Mouse (Mus musculus): Measurements from ENCODE around the gene Bcas3. TPM values are rescaled to one million over a fixed set of nuclear protein-coding genes. Genes with fewer than 3 reads are reported as not detected.

Gene Bcas3
- polyA plus RNA-seq, 1 experiment from 2014 or later, result 16.7 TPM

- Histone ChIP-seq H3K9me3 (no peaks in the 10 kb centered on the region), H3K4me1 (peaks cover 3% of the 10 kb centered on the region; the same call in 1 of the 2 replicates), H3K27ac (no peak overlapping the region), H3K4me3 (replicated peaks) (no peak overlapping the region), H3K27me3 (replicated peaks) (no peaks in the 10 kb centered on the region), H3K36me3 (no peaks in the 10 kb centered on the region), H3K4me2 (no peak overlapping the region), H3K9ac (no peak overlapping the region)
- no peak for ATAC-seq (ENCODE audit: insufficient read depth, low FRiP score, low read depth)
- 67% methylated on average over 4 of the region's 4 CpGs for WGBS
Measured at GRCm38 (mm10) chr11:85657471-85657870, 304.5 kb downstream of the Bcas3 start.

- ATAC-seq (ENCODE audit: insufficient read depth, low FRiP score, low read depth), result no peak
- no peak overlapping the region for H3K27ac ChIP-seq
- H3K4me3 ChIP-seq (replicated peaks), result no peak overlapping the region
- H3K9ac ChIP-seq, result no peak overlapping the region
- H3K27me3 ChIP-seq (replicated peaks), result no peaks in the 10 kb centered on the region
- peaks cover 3% of the 10 kb centered on the region; the same call in 1 of the 2 replicates for H3K4me1 ChIP-seq
- no peaks in the 10 kb centered on the region for H3K9me3 ChIP-seq
- no peaks in the 10 kb centered on the region for H3K36me3 ChIP-seq
- WGBS, result 81% methylated on average over 4 of the region's 4 CpGs
- no peak overlapping the region for H3K4me2 ChIP-seq
Measured at GRCm38 (mm10) chr11:85660304-85660703, 307.3 kb downstream of the Bcas3 start.

- Histone ChIP-seq H3K4me1 (peaks cover 12% of the 10 kb centered on the region), H3K4me2 (peak overlapping the region; percentile 41), H3K9ac (no peak overlapping the region), H3K4me3 (replicated peaks) (no peak overlapping the region), H3K36me3 (no peaks in the 10 kb centered on the region), H3K27me3 (replicated peaks) (no peaks in the 10 kb centered on the region), H3K9me3 (no peaks in the 10 kb centered on the region), H3K27ac (peak overlapping the region; percentile 68)
- ATAC-seq (ENCODE audit: insufficient read depth, low FRiP score, low read depth), result no peak
- 29% methylated on average over 7 of the region's 7 CpGs for WGBS
Measured at GRCm38 (mm10) chr11:85667176-85667575, 314.2 kb downstream of the Bcas3 start.

- 29% methylated on average over 9 of the region's 9 CpGs for WGBS
- 0 out of 2 replicates have a peak overlapping the region, but pooled peaks have one; percentile 8 for H3K4me3 ChIP-seq (replicated peaks)
- peaks cover 12% of the 10 kb centered on the region for H3K4me1 ChIP-seq
- H3K27me3 ChIP-seq (replicated peaks), result no peaks in the 10 kb centered on the region
- H3K9me3 ChIP-seq, result no peaks in the 10 kb centered on the region
- no peaks in the 10 kb centered on the region for H3K36me3 ChIP-seq
- H3K27ac ChIP-seq, result peak overlapping the region; percentile 68
- ATAC-seq (ENCODE audit: insufficient read depth, low FRiP score, low read depth), result no peak; the same call in 1 of the 2 replicates
- peak overlapping the region; percentile 41 for H3K4me2 ChIP-seq
- no peak overlapping the region for H3K9ac ChIP-seq
Measured at GRCm38 (mm10) chr11:85667741-85668140, 314.8 kb downstream of the Bcas3 start.

GRCm38 (mm10) chr11:85672881-85673475 is 320.0 kb downstream of the Bcas3 start:
- no peak overlapping the region for H3K27ac ChIP-seq
- WGBS, result 67% methylated on average over 10 of the region's 10 CpGs
- H3K4me2 ChIP-seq, result no peak overlapping the region

GRCm38 (mm10) chr11:85675244-85675643 is 322.3 kb downstream of the Bcas3 start:
- Histone ChIP-seq H3K4me2 (no peak overlapping the region), H3K9ac (no peak overlapping the region), H3K4me3 (replicated peaks) (no peak overlapping the region), H3K27ac (peak overlapping the region; percentile 57), H3K36me3 (no peaks in the 10 kb centered on the region), H3K4me1 (0 out of 2 replicates have a peak, but pooled peaks cover 4% of the 10 kb centered on the region), H3K9me3 (no peaks in the 10 kb centered on the region), H3K27me3 (replicated peaks) (no peaks in the 10 kb centered on the region)
- WGBS, result 39% methylated on average over 4 of the region's 4 CpGs
- ATAC-seq (ENCODE audit: insufficient read depth, low FRiP score, low read depth), result no peak

More at GRCm38 (mm10) chr11:85672881-85673475, 320.0 kb downstream of the Bcas3 start:
- Histone ChIP-seq H3K4me1 (peaks cover 13% of the 10 kb centered on the region), H3K27me3 (replicated peaks) (no peaks in the 10 kb centered on the region), H3K9ac (no peak overlapping the region), H3K4me3 (replicated peaks) (no peak overlapping the region), H3K36me3 (no peaks in the 10 kb centered on the region), H3K9me3 (no peaks in the 10 kb centered on the region)
- no peak for ATAC-seq (ENCODE audit: insufficient read depth, low FRiP score, low read depth)

GRCm38 (mm10) chr11:85676357-85677004 is 323.5 kb downstream of the Bcas3 start:
- Histone ChIP-seq H3K36me3 (no peaks in the 10 kb centered on the region), H3K4me1 (0 out of 2 replicates have a peak, but pooled peaks cover 4% of the 10 kb centered on the region), H3K9ac (no peak overlapping the region), H3K27me3 (replicated peaks) (no peaks in the 10 kb centered on the region), H3K4me3 (replicated peaks) (no peak overlapping the region), H3K4me2 (no peak overlapping the region), H3K27ac (peak overlapping the region; percentile 49; the same call in 1 of the 2 replicates), H3K9me3 (no peaks in the 10 kb centered on the region)
- ATAC-seq (ENCODE audit: insufficient read depth, low FRiP score, low read depth), result no peak
- 41% methylated on average over 10 of the region's 10 CpGs for WGBS

- Histone ChIP-seq H3K4me2 (no peak overlapping the region), H3K27me3 (replicated peaks) (no peaks in the 10 kb centered on the region), H3K9ac (no peak overlapping the region), H3K27ac (no peak overlapping the region; the same call in 1 of the 2 replicates), H3K36me3 (no peaks in the 10 kb centered on the region), H3K4me3 (replicated peaks) (no peak overlapping the region), H3K9me3 (no peaks in the 10 kb centered on the region), H3K4me1 (0 out of 2 replicates have a peak, but pooled peaks cover 4% of the 10 kb centered on the region)
- 67% methylated on average over 5 of the region's 5 CpGs for WGBS
- no peak for ATAC-seq (ENCODE audit: insufficient read depth, low FRiP score, low read depth)
Measured at GRCm38 (mm10) chr11:85678666-85679065, 325.7 kb downstream of the Bcas3 start.

- Histone ChIP-seq H3K36me3 (no peaks in the 10 kb centered on the region), H3K27ac (no peak overlapping the region), H3K4me2 (no peak overlapping the region), H3K27me3 (replicated peaks) (no peaks in the 10 kb centered on the region), H3K9me3 (no peaks in the 10 kb centered on the region), H3K4me1 (0 out of 2 replicates have a peak, but pooled peaks cover under 1% of the 10 kb centered on the region), H3K9ac (no peak overlapping the region), H3K4me3 (replicated peaks) (no peak overlapping the region)
- ATAC-seq (ENCODE audit: insufficient read depth, low FRiP score, low read depth), result no peak
- 85% methylated on average over 11 of the region's 11 CpGs for WGBS
Measured at GRCm38 (mm10) chr11:85681580-85682419, 328.8 kb downstream of the Bcas3 start.

- ATAC-seq (ENCODE audit: insufficient read depth, low FRiP score, low read depth), result no peak
- H3K27ac ChIP-seq, result no peak overlapping the region
- H3K4me2 ChIP-seq, result no peak overlapping the region
- H3K4me3 ChIP-seq (replicated peaks), result no peak overlapping the region
- 0 out of 2 replicates have a peak, but pooled peaks cover 3% of the 10 kb centered on the region for H3K4me1 ChIP-seq
- 49% methylated on average over 2 of the region's 2 CpGs for WGBS
- no peak overlapping the region for H3K9ac ChIP-seq
- no peaks in the 10 kb centered on the region for H3K9me3 ChIP-seq
- no peaks in the 10 kb centered on the region for H3K36me3 ChIP-seq
- H3K27me3 ChIP-seq (replicated peaks), result no peaks in the 10 kb centered on the region
Measured at GRCm38 (mm10) chr11:85684981-85685380, 332.0 kb downstream of the Bcas3 start.

- Histone ChIP-seq H3K4me2 (no peak overlapping the region), H3K9ac (no peak overlapping the region), H3K36me3 (no peaks in the 10 kb centered on the region), H3K9me3 (no peaks in the 10 kb centered on the region), H3K4me1 (peaks cover 3% of the 10 kb centered on the region; the same call in 1 of the 2 replicates), H3K4me3 (replicated peaks) (no peak overlapping the region), H3K27me3 (replicated peaks) (no peaks in the 10 kb centered on the region), H3K27ac (no peak overlapping the region)
- no peak for ATAC-seq (ENCODE audit: insufficient read depth, low FRiP score, low read depth)
- WGBS, result 32% methylated on average over 8 of the region's 8 CpGs
Measured at GRCm38 (mm10) chr11:85687816-85688439, 335.0 kb downstream of the Bcas3 start.

All from stomach, embryonic 15.5 days (tissue).